Mouse (Mus musculus): ENCODE measurements at regions not wholly inside any gene's neighbourhood (a gene's known extent, or its start where the extent isn't known, plus 50 kb on each side); places are given as distances from the start of the nearest gene placed in this dataset.
"Not testable (repeated sequence)": the region's sequence is repeated elsewhere in the genome, so short reads cannot be mapped to it uniquely, and the experiment has no call there.

- Histone ChIP-seq H3K4me2 (no peak overlapping the region), H3K27me3 (replicated peaks; ENCODE audit: control insufficient read depth, insufficient read depth, low read length) (no peaks in the 10 kb centered on the region), H3K4me3 (ENCODE audit: low read depth, low read length) (no peak overlapping the region), H3K27ac (ENCODE audit: low read depth, low read length) (no peak overlapping the region), H3K9ac (ENCODE audit: low read depth, low read length) (no peak overlapping the region), H3K4me1 (replicated peaks; ENCODE audit: control insufficient read depth, insufficient read depth, low read length) (no peaks in the 10 kb centered on the region), H3K36me3 (ENCODE audit: control insufficient read depth, insufficient read depth, low read length) (no peaks in the 10 kb centered on the region), H3K9me3 (ENCODE audit: control insufficient read depth, low read length) (no peaks in the 10 kb centered on the region)
- WGBS = 80% methylated on average over 6 of the region's 6 CpGs
- DNase-seq (ENCODE audit: low spot score) = no peak
- ATAC-seq (replicated peaks; ENCODE audit: low FRiP score) = no peak
Measured at GRCm38 (mm10) chr10:84285832-84286506, 154.4 kb downstream of the Nuak1 start.

DNA sequence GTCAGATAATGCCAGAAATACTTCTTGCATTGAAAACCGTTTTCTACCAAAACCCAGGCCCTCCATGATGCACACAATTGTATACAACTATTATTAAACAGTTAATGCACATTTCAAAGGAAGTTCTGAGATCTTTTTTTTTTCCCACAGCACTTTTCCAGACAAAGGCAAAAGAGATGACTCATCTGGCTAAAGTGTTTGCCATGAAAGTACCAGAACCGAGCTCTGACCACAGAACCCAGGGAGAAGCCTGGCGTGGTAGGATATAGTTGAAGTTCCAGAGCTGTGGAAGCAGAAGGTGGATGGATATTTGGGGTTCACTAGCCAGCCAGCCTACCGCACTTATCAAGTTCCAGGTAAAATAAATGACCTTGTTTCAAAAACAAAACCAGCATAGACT is 146.0 kb downstream of the Nuak1 start:
- DNase-seq (ENCODE audit: low spot score) = no peak
- no peak overlapping the region for H3K4me3 ChIP-seq (ENCODE audit: low read depth, low read length)
- no peak overlapping the region for H3K9ac ChIP-seq (ENCODE audit: low read depth, low read length)
- no peaks in the 10 kb centered on the region for H3K4me1 ChIP-seq (replicated peaks; ENCODE audit: control insufficient read depth, insufficient read depth, low read length)
- ATAC-seq (replicated peaks; ENCODE audit: low FRiP score) = no peak
- no peak overlapping the region for H3K4me2 ChIP-seq
- 81% methylated on average over 4 of the region's 4 CpGs for WGBS
- no peaks in the 10 kb centered on the region for H3K27me3 ChIP-seq (replicated peaks; ENCODE audit: control insufficient read depth, insufficient read depth, low read length)
- no peaks in the 10 kb centered on the region for H3K36me3 ChIP-seq (ENCODE audit: control insufficient read depth, insufficient read depth, low read length)
- no peaks in the 10 kb centered on the region for H3K9me3 ChIP-seq (ENCODE audit: control insufficient read depth, low read length)
- no peak overlapping the region for H3K27ac ChIP-seq (ENCODE audit: low read depth, low read length)

DNA sequence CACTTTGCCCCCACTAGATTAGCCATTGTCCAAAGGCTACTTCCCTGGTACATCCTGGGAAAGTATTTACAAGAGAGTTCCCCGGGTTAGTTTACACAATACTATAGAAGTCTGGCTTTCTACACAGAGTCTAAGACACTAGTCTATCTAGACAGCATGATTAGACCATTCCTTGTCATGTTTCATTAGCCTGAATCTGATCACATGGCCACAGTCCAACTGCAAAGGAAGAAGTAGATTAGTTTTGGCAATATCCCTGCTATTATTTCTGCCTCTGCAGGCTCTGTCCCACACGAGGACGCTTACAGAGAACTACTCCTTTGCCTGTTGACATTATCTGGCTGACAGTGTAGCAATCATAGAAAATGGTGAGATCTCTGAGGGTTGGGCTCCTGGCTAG is 144.2 kb downstream of the Nuak1 start:
- 81% methylated on average over 3 of the region's 3 CpGs for WGBS
- Histone ChIP-seq H3K9me3 (ENCODE audit: control insufficient read depth, low read length) (no peaks in the 10 kb centered on the region), H3K9ac (ENCODE audit: low read depth, low read length) (no peak overlapping the region)

GRCm38 (mm10) chr10:84301561-84301960 is 138.8 kb downstream of the Nuak1 start:
- no peak for DNase-seq (ENCODE audit: low spot score)
- H3K9ac ChIP-seq (ENCODE audit: low read depth, low read length) = no peak overlapping the region
- 62% methylated on average over 2 of the region's 2 CpGs for WGBS

More for the DNA sequence above, 144.2 kb downstream of the Nuak1 start:
- DNase-seq (ENCODE audit: low spot score) (no peak), ATAC-seq (replicated peaks; ENCODE audit: low FRiP score) (no peak)
- no peak overlapping the region for H3K4me3 ChIP-seq (ENCODE audit: low read depth, low read length)
- H3K27ac ChIP-seq (ENCODE audit: low read depth, low read length) = no peak overlapping the region
- no peaks in the 10 kb centered on the region for H3K36me3 ChIP-seq (ENCODE audit: control insufficient read depth, insufficient read depth, low read length)
- H3K4me1 ChIP-seq (replicated peaks; ENCODE audit: control insufficient read depth, insufficient read depth, low read length) = no peaks in the 10 kb centered on the region
- H3K27me3 ChIP-seq (replicated peaks; ENCODE audit: control insufficient read depth, insufficient read depth, low read length) = no peaks in the 10 kb centered on the region
- no peak overlapping the region for H3K4me2 ChIP-seq

GRCm38 (mm10) chr10:84302821-84303520 is 137.4 kb downstream of the Nuak1 start:
- no peaks in the 10 kb centered on the region for H3K9me3 ChIP-seq (ENCODE audit: control insufficient read depth, low read length)
- no peak overlapping the region for H3K4me2 ChIP-seq
- no peak overlapping the region for H3K4me3 ChIP-seq (ENCODE audit: low read depth, low read length)
- no peak overlapping the region for H3K9ac ChIP-seq (ENCODE audit: low read depth, low read length)
- H3K36me3 ChIP-seq (ENCODE audit: control insufficient read depth, insufficient read depth, low read length) = no peaks in the 10 kb centered on the region
- H3K27ac ChIP-seq (ENCODE audit: low read depth, low read length) = no peak overlapping the region
- H3K4me1 ChIP-seq (replicated peaks; ENCODE audit: control insufficient read depth, insufficient read depth, low read length) = no peaks in the 10 kb centered on the region
- ATAC-seq (replicated peaks; ENCODE audit: low FRiP score) (no peak), DNase-seq (ENCODE audit: low spot score) (no peak)
- WGBS = 68% methylated on average over 7 of the region's 7 CpGs
- H3K27me3 ChIP-seq (replicated peaks; ENCODE audit: control insufficient read depth, insufficient read depth, low read length) = no peaks in the 10 kb centered on the region

More at GRCm38 (mm10) chr10:84301561-84301960, 138.8 kb downstream of the Nuak1 start:
- H3K27ac ChIP-seq (ENCODE audit: low read depth, low read length) = no peak overlapping the region
- no peaks in the 10 kb centered on the region for H3K9me3 ChIP-seq (ENCODE audit: control insufficient read depth, low read length)
- ATAC-seq (replicated peaks; ENCODE audit: low FRiP score) = no peak
- H3K36me3 ChIP-seq (ENCODE audit: control insufficient read depth, insufficient read depth, low read length) = no peaks in the 10 kb centered on the region
- H3K4me1 ChIP-seq (replicated peaks; ENCODE audit: control insufficient read depth, insufficient read depth, low read length) = no peaks in the 10 kb centered on the region
- no peak overlapping the region for H3K4me2 ChIP-seq
- no peaks in the 10 kb centered on the region for H3K27me3 ChIP-seq (replicated peaks; ENCODE audit: control insufficient read depth, insufficient read depth, low read length)
- H3K4me3 ChIP-seq (ENCODE audit: low read depth, low read length) = no peak overlapping the region

DNA sequence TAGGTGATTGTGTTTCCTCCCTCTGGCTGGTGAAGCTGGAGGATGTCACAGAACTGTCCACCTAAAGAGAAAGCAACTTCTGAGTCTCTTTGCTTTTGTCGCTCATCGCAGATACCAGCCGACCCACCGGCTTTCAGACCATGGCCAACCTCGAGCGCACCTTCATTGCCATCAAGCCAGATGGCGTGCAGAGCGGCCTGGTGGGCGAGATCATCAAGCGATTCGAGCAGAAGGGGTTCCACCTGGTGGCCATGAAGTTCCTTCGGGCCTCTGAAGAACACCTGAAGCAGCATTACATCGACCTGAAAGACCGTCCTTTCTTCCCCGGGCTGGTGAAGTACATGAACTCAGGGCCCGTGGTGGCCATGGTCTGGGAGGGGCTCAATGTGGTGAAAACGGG is 131.7 kb downstream of the Nuak1 start:
- WGBS = 87% methylated on average over 17 of the region's 17 CpGs

DNA sequence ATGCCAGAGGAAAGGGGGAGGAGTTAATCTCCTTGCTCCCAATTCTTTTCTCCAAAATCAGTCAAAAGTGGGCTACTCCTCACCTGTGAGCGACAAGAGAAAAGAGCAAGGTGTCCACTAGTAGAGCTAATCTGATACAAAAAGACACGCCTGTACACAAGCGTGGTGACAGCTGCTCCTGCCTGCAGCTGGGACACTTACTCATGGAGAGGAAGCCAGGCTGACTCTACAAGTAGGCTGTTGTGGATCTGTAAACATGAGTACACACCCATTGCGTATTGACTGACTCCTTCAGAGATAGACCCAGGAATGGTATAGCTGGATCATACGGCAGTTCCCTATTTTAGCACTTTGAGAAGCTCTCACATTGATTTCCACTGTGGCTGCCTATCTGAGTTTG is 129.7 kb downstream of the Nuak1 start:
- DNase-seq (ENCODE audit: low spot score) (no peak), ATAC-seq (replicated peaks; ENCODE audit: low FRiP score) (no peak)
- H3K9me3 ChIP-seq (ENCODE audit: control insufficient read depth, low read length) = no peaks in the 10 kb centered on the region
- H3K27me3 ChIP-seq (replicated peaks; ENCODE audit: control insufficient read depth, insufficient read depth, low read length) = no peaks in the 10 kb centered on the region
- no peak overlapping the region for H3K4me2 ChIP-seq
- no peak overlapping the region for H3K9ac ChIP-seq (ENCODE audit: low read depth, low read length)
- H3K4me3 ChIP-seq (ENCODE audit: low read depth, low read length) = no peak overlapping the region
- H3K36me3 ChIP-seq (ENCODE audit: control insufficient read depth, insufficient read depth, low read length) = no peaks in the 10 kb centered on the region
- WGBS = 82% methylated on average over 5 of the region's 5 CpGs
- H3K27ac ChIP-seq (ENCODE audit: low read depth, low read length) = no peak overlapping the region
- no peaks in the 10 kb centered on the region for H3K4me1 ChIP-seq (replicated peaks; ENCODE audit: control insufficient read depth, insufficient read depth, low read length)

More for the DNA sequence above, 131.7 kb downstream of the Nuak1 start:
- not testable (repeated sequence) for H3K9ac ChIP-seq (ENCODE audit: low read depth, low read length); H3K4me2 ChIP-seq; ATAC-seq (replicated peaks; ENCODE audit: low FRiP score); DNase-seq (ENCODE audit: low spot score); H3K36me3 ChIP-seq (ENCODE audit: control insufficient read depth, insufficient read depth, low read length); H3K4me1 ChIP-seq (replicated peaks; ENCODE audit: control insufficient read depth, insufficient read depth, low read length); H3K27ac ChIP-seq (ENCODE audit: low read depth, low read length); H3K4me3 ChIP-seq (ENCODE audit: low read depth, low read length); H3K27me3 ChIP-seq (replicated peaks; ENCODE audit: control insufficient read depth, insufficient read depth, low read length); H3K9me3 ChIP-seq (ENCODE audit: control insufficient read depth, low read length)

DNA sequence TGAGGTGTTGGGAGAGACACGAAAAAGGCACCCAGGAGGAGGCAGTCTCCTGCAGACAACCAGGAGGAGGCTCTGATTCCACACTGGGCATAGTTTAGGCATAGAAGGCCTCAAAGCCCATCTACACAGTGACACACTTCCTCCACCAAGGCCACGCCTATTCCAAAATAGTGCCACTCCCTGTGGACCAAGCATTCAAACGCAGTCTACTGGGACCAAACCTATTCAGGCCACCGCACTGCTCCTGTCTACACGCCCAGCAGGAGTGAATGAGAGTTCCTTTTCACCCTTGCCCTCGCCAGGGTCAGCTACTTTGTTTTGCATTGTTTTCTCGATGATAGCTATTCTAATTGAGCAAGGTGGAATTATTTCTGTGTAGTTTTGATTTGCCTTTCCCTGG is 127.7 kb downstream of the Nuak1 start:
- no peak overlapping the region for H3K27ac ChIP-seq (ENCODE audit: low read depth, low read length)
- no peaks in the 10 kb centered on the region for H3K36me3 ChIP-seq (ENCODE audit: control insufficient read depth, insufficient read depth, low read length)
- H3K4me3 ChIP-seq (ENCODE audit: low read depth, low read length) = no peak overlapping the region
- no peak overlapping the region for H3K9ac ChIP-seq (ENCODE audit: low read depth, low read length)
- no peaks in the 10 kb centered on the region for H3K4me1 ChIP-seq (replicated peaks; ENCODE audit: control insufficient read depth, insufficient read depth, low read length)
- H3K9me3 ChIP-seq (ENCODE audit: control insufficient read depth, low read length) = no peaks in the 10 kb centered on the region
- no peak overlapping the region for H3K4me2 ChIP-seq
- ATAC-seq (replicated peaks; ENCODE audit: low FRiP score) = no peak
- H3K27me3 ChIP-seq (replicated peaks; ENCODE audit: control insufficient read depth, insufficient read depth, low read length) = no peaks in the 10 kb centered on the region
- no peak for DNase-seq (ENCODE audit: low spot score)
- 70% methylated on average over 7 of the region's 7 CpGs for WGBS

DNA sequence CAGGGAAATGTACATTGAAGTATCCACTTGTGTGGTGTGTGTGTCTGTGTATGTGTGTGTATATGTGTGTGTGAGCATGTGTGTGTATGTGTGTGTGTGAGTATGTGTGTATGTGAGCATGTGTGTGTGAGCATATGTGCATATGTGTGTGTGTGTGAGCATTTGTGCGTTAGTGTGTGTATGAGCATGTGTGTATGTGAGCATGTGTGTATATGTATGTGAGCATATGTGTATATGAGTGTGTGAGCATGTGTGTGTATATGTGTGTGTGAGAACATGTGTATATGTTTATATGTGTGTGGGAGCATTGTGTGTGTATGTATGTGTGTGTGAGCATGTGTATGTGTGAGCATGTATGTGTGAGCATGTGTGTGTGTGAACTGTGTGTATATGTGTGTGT is 123.5 kb downstream of the Nuak1 start:
- Histone ChIP-seq H3K27ac (ENCODE audit: low read depth, low read length) (no peak overlapping the region), H3K36me3 (ENCODE audit: control insufficient read depth, insufficient read depth, low read length) (no peaks in the 10 kb centered on the region), H3K4me1 (replicated peaks; ENCODE audit: control insufficient read depth, insufficient read depth, low read length) (no peaks in the 10 kb centered on the region), H3K4me2 (no peak overlapping the region), H3K4me3 (ENCODE audit: low read depth, low read length) (no peak overlapping the region), H3K27me3 (replicated peaks; ENCODE audit: control insufficient read depth, insufficient read depth, low read length) (no peaks in the 10 kb centered on the region), H3K9ac (ENCODE audit: low read depth, low read length) (no peak overlapping the region), H3K9me3 (ENCODE audit: control insufficient read depth, low read length) (no peaks in the 10 kb centered on the region)
- no peak for DNase-seq (ENCODE audit: low spot score)
- no peak for ATAC-seq (replicated peaks; ENCODE audit: low FRiP score)
- 83% methylated on average over 1 of the region's 1 CpGs for WGBS

All from liver, embryonic 11.5 days (tissue).